Mouse (Mus musculus) ES-Bruce4 (cell line): ENCODE measurements around the gene Kcnab2.

Experiments
- CTCF ChIP-seq: IDR thresholded peaks from one replicate; pipeline ENCODE4 v1.8.1; 2011; ENCODE audit warnings: low read depth, low read length
- EP300 ChIP-seq: IDR thresholded peaks from 2 replicates; pipeline ENCODE4 v1.6.1; 2011; ENCODE audit warnings: low read depth, low read length; ENCODE audit not compliant: insufficient read depth

GRCm38 (mm10) chr4:152382528-152383252, 95.0 kb downstream of the Kcnab2 start:
- TF ChIP-seq CTCF (no peak), EP300 (no peak)
